Mouse (Mus musculus): ENCODE data around the gene Rnf123.
A peak's percentile ranks its signal among the peaks of the same experiment; 100 is the strongest.

Gene Rnf123

DNA sequence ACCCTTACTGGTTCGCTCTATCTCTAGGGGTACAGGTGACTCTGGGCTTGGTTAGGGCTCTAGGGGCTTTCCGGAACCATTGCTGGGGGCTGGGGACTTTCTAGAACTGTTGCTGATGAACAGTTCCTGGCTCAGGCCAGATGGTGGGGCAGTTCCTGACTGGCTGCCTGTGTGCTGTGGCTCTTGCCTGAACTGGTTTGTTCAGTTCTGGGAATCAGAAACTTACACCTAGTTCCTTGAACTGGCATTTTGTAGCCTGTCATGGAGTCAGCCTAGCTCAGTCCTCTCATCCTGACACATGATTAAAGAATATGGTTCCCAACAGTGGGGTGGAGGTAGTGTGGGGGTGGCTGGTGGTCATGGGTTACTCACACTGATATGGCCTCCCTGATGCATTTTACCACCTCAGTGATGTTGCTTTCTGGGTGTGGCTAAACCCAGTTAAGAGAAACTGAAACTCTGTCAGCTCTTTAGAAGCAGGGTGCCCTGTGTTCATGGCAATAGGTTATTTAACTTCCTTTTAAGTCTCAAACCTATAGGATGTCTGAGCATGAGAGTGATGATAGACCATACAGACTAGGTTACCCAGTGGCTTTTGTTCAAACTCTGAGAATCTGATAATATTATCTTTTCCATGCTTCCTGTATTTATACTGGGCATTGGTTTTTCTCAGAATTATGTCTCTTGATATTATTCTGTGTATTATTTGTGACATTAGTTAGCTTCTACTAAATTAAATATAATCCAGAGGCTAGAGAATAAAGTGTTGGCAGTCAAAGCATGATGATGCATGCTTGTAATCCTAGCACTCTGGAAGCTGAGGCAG lies 47.6 kb downstream of the Rnf123 start:
- peak; percentile 65 for DNase-seq (ENCODE audit: low read depth, low spot score)

DNA sequence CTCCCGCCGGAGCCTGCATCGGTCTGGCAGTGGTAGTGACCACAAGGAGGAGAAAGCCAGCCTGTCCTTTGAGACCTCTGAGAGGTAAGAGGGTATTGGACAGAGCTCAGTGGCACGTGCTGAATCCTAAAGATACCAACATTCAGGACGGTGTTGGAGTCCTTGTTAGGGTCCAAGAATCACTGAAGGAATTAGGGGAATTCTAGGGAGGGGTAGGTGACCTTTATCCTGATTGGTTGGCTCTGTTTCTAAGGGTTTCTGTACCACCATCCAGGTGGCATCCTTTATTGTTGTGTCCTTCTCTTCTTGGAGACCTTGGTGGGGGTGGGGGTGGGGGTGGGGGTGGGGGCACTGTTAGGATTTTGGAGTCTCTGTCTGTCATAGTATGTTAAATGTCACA lies 51.0 kb downstream of the Rnf123 start:
- peak; percentile 92 for DNase-seq (ENCODE audit: low read depth, low spot score)

DNA sequence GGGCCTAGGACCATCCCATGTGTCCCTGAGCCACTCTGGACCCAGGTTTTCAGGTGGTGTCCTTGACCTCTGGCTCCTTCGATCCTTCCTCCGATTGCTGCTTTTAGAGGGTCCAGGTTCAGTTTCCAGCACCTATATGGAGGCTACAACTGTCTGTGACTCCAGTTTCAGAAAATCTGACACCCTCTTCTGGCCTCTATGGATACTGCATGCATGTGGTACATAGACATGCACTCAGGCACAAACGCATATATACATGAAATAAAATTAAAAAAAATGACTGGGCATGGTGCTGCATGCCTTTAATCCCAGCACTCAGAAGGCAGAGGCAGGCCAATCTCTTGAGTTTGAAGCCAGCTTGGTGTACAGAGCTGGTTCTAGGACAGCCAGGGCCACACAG lies 55.3 kb downstream of the Rnf123 start:
- DNase-seq (ENCODE audit: low read depth, low spot score), result peak; percentile 62

DNA sequence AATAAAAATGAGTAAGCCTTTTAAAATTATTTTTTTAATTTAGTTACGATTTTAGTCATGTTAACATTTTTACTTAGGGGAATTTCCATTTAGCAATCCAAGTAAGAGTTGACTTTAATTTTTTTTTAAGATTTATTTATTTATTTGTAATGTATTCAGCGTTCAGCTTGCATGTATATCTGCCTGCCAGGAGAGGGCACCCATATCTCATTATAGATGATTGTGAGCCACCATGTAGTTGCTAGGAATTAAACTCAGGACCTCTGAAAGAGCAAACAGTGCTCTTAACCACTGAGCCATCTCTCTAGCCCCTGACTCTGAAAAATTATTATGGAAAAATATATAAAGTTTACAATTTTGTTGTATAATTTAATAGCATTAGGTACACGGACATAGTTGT lies 56.6 kb downstream of the Rnf123 start:
- DNase-seq (ENCODE audit: low read depth, low spot score), result no peak

DNA sequence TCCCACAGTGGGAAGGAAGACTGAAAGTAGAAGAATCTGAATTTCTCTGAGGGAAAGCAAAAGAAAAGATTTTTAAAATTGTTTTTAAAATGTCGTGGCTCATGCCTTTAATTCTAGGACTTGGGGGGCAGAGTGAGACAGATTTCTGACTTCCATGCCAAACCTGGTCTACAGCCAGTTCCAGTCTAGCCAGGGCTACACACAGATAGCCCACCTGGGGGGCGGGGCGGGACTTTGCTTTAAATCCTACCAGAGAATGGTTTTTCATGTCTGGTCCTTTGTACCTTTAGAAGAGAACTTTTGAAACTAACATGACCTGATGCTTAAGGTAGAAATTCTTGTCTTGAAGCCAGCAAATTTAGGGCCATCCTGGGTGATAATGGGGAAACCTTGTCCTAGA lies 59.9 kb downstream of the Rnf123 start:
- DNase-seq (ENCODE audit: low read depth, low spot score), result no peak

DNA sequence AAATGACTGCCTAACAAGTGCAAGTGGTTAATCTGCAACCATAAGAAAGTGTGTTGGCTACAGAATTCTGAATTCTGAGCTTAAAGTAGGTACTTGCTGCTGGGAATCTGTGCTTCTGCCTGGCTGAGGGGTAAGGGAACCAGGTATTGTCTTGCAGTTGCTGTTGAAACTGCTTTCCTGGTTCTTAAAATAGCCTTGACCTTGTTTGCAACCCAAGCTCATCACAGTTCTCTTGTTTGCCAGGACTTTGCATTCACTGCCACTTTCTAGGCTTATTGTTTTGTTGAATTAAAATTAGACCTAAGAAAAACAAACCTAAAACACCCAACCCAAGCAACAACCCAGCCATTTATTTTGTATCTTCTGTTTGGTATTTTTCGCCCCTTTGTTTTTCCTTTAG lies 62.4 kb downstream of the Rnf123 start:
- no peak for DNase-seq (ENCODE audit: low read depth, low spot score)

DNA sequence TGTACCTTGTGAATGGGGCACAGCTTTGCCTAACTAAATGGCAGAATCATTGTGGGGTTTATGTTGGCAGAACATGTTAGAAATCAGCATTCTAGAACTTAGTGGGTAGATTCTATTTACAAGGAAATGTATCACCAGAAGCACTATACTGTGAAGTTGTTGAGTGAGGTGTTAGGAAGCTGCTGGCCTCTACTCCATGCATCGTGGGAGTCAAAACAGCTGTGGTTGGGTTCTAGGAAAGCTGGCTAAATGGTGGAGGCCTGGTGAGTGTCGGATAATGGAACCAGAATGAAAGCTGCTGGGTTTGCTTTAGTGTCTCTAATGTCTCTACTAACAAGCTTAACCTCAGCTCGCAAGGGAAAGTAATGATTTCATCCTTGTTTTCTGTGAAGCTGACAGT lies 66.0 kb downstream of the Rnf123 start:
- DNase-seq (ENCODE audit: low read depth, low spot score), result no peak

DNA sequence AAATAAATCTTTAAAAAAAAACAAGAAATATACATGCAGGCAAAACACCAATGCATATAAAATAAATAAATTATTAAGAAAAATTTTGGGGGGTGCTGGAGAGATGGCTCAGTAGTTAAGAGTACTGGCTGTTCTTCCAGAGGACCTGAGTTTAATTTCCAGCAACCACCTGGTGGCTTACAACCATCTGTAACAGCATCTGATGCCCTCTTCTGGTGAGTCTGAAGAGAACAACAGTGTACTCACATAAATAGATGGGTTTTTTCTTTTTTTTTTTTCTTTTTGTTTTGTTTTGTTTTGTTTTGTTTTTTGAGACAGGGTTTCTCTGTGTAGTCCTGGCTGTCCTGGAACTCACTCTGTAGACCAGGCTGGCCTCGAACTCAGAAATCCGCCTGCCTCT lies 69.6 kb downstream of the Rnf123 start:
- DNase-seq (ENCODE audit: low read depth, low spot score), result peak; percentile 70

DNA sequence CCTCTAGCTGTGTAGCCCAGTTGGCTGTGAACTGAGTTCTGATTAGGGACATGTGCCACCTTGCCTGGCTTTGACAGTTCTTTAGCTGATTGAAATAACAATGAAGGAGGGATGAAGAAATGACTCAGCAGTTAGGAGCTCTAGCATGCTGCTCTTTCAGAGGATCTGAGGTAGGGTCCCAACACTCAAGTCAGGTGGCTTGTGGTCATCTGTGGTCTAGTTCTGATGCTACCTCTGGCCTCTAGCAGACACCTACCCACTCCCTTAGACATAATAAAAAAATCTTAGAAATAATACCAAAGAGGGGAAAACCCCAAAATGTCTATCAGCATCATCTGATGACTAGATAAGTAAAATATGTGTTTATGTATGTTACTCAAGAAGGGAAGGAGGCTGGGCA lies 72.8 kb downstream of the Rnf123 start:
- DNase-seq (ENCODE audit: low read depth, low spot score), result peak; percentile 36

DNA sequence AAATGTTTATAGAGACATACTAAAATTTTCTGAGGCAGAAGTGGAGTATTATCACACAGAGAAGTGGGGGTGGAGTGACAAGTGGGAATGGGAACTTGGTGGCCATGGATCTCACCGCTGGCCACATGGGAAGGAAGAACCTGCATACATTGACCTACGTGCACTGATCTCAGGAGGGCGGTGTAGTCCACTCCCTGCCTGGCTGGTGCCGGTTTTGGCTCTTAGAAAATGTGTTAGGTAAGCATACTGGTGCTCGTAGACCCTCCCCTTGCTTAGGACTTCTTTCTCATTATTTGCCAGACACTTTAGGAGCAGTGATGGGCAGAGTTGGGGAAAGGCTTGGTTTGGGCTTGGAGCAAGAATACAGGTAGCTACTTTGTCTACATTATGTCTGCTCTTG lies 75.1 kb downstream of the Rnf123 start:
- peak; percentile 32 for DNase-seq (ENCODE audit: low read depth, low spot score)

DNA sequence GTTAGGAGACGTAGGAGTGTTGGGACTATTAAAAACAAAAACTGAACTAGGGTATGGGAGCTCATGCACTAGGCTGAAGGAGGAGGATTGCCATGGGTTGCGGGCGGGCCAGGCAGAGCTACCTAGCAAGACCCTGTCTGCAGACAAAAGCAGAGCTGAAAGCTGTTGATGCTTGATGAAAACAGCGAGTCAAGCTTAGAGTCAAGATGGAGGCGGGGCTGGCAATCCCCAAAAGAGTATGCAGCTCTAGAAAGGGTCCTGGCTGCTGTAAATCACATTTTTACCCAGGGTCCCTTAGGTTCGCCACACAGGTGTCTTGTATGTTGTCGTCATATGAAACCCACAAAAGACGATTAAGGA lies 79.6 kb downstream of the Rnf123 start:
- DNase-seq (ENCODE audit: low read depth, low spot score), result peak; percentile 33

DNA sequence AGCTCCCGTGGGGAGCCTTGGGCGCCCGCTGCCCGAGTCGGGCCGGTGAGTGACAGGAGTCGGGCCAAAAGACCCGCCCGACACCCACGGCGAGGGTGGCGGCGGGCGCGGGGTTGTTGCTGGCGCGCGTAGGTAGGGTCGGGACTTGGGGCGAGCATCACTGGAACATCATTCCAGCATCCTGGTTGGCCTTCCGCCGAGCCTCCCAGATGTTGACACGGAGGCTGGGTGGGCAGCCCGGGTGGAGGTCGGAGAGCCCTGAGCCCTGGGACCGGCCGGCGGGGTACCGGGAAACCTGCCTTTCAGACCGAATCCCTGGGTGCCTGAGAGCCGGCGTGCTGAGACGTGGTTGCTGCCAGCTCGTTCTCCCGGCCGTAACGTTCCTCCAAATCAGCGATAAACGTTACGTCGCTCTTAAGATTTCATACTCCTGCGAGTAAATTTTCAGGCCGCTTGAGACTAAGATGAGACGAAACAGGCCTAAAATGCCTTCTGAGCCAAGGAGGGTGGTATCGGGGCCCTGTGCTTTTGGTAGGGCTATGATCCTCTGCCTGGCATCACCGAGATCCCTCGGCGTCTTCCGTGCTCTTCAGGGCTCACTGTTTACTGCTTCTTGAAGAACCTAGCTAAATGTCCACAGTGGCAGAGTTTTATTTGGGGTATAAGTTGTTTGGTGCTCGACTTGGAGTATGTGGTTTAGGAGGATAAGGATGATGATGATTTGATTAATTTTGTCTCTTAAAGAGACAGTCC lies 80.2 kb downstream of the Rnf123 start:
- DNase-seq (ENCODE audit: low read depth, low spot score), result no peak

DNA sequence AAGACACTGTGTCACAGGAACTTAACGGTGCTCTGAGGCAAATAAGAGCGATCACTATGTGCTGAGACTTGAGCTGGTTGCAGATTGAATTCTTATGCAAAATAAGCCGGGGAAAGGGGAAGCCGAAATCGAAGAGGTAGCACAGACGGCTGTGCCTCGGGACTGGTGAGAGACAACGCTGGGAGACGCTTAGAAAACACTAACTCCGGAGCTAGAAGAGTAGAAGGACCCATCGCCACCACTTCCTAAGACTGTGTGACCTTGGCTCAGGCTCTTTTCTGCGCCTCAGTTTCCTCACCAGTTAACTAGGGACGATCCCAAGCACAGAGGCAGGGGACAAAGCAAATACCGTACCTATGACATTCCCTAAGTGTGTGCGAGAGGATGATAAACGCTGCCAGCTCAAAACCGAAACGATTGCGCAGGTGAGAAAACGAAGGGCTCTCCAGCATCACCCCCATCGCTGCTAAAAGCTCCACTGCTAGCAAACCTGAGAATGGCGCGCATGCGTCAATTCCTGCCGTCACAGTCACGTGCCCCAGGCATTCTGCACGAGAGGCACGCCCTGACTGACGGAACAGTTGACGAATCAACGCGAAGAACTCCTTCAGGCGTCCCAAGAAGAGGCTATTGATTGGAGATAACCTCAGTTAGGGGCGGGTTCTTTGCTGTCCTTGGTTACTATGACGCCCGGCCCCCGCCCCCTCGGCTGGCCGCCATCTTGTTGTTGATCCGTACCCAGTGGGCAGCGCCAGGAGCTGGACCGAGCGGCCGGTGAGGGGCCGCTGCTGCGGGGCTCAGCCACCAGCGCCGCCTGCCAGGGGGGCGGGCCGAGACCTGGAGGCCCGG lies 81.0 kb downstream of the Rnf123 start, which contains the start of gene Ip6k1:
Gene Ip6k1, plus strand, starts transcription at position 580 of the 849 bp plus-strand sequence.
- DNase-seq (ENCODE audit: low read depth, low spot score), result peak; percentile 100
